Mouse (Mus musculus): ENCODE data around the gene Stau1. TPM values are rescaled to one million over a fixed set of nuclear protein-coding genes. Genes with fewer than 3 reads are reported as not detected.
A peak's percentile ranks its signal among the peaks of the same experiment; 100 is the strongest.

Stau1 gene
- polyA plus RNA-seq, 1 experiment from 2014 or later = 44.8 TPM

DNA sequence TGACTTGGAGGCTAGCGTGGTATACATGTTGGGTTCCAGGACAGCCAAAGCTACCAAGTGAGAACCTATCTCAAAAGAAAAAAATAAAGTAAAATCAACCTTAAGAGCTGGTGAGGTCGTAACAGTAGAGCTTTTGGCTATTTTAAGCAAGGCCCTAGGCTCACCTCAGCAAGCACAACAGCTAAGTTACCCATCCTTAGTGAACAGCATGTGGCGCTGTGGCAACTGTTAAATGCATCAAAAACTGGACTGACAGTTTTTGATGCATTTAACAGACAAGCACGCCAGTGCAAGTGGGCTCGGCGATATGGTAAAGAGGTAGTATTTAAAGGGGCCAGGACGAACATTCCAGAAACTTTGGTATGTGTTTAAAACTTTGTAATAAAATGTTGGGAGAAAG is 5.2 kb downstream of the Stau1 start:
- no peak for DNase-seq (ENCODE audit: low spot score)

DNA sequence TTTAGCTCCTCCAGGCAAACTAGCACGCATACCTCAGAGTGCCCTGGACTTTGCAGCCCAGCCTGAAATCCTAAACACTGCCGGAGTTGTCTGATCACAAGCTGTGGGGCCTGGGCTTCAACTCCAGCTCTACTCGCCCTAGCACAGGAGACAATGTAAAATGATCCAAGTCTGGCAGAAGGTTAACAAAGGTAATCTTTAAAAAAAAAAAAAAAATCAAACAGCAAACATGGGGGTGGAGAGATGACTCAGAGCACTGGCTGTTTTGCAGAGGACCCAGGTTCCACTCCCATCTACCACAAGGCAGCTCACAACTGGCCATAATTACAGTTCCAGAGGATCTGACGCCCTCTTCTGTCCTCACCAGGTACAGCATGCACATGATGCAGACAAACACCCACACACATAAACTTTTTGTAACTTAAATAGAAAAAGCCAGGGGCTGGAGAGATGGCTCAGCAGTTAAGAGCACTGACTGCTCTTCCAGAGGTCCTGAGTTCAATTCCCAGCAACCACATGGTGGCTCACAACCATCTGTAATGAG is 12.7 kb downstream of the Stau1 start:
- DNase-seq (ENCODE audit: low spot score) = no peak

DNA sequence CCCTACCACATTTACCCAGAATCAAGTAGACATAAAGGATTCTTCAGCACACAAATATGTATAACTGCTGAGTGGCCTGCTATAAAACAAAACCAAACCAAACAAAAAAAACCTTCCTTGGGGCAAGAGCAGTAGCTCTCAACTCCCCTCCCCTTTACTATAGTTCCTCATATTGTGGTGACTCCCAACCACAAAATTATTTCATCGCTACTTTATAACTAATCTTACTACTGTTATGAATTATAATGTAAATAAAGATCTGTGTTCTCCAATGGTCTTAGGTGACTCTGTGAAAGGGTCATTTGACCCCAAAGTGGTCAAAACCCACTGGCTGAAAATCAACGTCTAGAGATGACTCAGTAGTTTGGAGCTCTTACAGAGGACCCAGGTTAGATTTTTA is 15.9 kb downstream of the Stau1 start:
- DNase-seq (ENCODE audit: low spot score) = no peak

DNA sequence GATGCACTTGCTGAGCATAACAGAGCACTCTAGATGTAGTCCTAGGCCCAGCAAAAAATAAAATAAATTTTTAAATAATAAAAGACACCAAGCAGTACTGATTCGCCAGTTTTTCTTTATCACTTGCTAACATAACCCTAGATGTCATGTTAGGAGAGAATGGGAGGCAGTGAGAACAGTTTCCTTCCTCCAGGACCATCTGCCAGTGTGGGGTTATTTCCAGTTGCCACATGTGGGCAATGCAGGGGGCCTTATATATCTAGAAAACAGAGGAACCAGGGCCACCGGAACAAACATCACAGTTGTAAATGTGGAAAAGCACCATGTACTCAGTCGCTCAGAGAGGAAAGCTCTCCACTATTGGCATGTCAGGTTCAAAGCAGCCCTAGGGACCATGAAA is 18.6 kb downstream of the Stau1 start:
- no peak for DNase-seq (ENCODE audit: low spot score)

GRCm38 (mm10) chr2:166976356-166976755 is 19.7 kb downstream of the Stau1 start:
- DNase-seq (ENCODE audit: low spot score) = no peak

- no peak for DNase-seq (ENCODE audit: low spot score)
Observed at GRCm38 (mm10) chr2:166974177-166974872, 21.8 kb downstream of the Stau1 start.

DNA sequence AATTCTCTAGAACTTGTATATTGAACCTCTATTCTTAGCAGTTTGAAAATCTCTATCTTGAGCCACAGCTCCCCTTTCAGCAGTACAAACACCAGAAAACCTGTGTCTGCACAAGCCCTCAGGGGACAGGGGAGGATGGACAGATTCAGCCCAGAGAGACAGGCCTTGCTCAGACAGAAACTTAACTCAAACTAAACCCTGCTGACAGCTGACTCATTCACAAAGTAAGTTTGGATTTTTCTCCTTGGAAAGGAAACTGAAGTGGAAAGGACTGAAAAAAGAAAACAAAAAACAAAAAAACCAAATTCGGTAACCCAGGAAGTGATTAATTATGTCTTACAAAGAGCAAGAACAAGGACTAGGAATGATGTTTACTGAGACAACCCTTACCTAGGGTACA is 22.9 kb downstream of the Stau1 start:
- DNase-seq (ENCODE audit: low spot score) = no peak

GRCm38 (mm10) chr2:166964773-166965172 is 31.3 kb downstream of the Stau1 start:
- no peak for DNase-seq (ENCODE audit: low spot score)

DNA sequence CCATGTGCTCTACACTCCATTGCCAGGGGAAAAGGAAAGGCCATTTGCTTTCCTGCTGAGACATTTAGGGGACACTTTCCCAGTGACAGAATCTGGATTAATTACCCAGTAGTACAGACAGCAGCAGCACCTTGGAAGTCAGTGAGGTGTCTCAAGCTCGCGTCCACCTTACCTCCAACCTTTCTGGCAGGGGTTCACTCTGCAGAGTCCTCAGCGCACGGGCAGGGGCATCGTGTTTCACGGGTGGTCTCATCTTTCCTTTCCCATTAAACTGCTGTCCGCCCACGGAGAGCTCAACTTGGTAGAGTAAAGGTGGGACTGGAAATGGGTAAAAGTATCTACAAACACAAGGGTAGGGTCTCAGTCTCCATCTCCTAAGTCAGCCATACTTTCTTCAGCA is 32.8 kb downstream of the Stau1 start:
- DNase-seq (ENCODE audit: low spot score) = no peak

DNA sequence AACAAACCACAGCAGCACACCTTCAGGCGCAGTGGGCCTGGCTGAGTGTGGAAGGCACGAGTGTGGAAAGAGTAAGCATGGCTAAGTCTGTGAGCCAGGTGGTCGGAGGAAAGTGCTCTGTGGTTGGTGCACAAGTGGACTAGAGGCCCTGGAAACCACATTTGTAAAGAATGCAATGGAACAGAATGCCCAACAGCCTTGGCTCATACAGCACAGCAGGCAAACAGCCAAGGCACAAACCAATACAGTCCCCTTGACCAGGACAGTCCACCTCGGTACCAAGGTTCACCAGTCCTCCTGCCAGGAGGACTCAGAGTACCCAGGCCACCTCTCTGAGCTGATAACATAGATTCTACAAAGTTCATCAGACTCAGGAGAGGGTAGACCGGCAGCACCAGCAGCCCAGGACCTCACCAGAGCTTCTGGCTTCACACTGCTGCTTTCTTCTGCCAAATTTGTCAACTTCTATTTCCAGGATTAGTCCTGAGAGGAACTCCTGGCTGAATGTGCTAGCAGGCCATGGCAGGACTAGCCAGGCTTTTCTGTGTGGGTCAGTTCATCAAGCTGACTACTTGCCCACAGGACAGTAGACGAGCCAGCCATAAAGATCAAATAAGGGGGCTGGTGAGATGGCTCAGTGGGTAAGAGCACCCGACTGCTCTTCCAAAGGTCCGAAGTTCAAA is 35.3 kb downstream of the Stau1 start:
- no peak for DNase-seq (ENCODE audit: low spot score)

DNA sequence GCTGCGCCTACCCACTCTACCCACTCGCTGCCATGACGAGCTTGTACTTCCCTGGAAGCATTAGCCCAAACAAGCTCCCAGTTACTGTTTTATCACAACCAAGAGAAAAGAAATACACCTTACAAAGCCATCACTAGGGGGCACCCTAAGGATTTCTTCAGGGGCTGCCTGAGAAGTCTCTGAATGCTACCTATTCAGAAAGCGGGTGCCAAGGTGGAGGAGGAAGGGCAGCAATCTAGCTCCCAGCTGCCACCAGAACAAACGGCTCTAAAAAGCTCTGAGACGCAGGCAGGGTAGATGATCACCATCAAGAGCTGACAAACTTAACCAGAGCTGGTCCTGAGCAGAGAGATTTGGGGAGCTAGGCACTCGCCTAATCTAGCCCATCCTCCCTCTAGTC is 39.3 kb downstream of the Stau1 start:
- peak; percentile 77 for DNase-seq (ENCODE audit: low spot score)

DNA sequence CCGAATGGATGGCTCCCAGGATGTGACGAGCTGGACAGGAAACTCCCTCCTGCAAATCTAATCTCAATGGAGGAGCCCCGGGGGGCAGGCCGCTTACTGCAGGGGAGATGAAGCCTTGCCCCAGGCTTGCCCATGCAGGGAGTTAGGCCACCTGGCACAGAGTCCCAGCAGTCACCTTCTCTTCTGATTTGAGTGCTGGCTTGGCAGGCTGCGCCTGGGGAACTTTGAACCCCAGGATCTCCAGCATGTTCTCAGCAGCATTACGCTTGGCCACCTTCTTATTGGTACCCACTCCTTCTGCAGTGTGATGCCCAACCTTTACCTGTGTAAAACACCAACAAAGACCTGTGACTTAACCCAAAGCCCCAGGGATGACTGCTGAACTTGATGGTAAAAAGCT is 43.9 kb downstream of the Stau1 start:
- DNase-seq (ENCODE audit: low spot score) = no peak

GRCm38 (mm10) chr2:166950853-166951648 is 45.0 kb downstream of the Stau1 start:
- DNase-seq (ENCODE audit: low spot score) = no peak

- DNase-seq (ENCODE audit: low spot score) = no peak
Observed at GRCm38 (mm10) chr2:166948936-166949335, 47.2 kb downstream of the Stau1 start.

DNA sequence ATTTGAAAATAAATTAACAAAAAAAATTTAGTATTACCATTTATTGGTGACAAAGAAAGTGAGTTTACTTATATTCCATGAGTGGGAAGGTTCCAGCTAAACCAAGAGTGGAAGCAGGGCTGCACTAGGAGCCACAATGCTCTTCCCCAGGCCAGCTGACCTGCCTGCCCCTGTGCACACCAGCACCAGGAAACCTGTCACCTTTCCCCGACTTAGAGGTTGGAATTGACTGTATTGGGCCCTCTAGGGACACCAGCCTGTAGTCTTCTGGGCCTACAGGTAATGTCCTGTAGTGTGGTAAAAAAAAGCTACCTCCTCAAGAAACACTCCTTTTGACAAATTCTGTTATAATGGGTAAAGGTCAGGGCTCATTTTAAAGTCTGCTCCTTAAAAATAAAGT is 47.9 kb downstream of the Stau1 start:
- no peak for DNase-seq (ENCODE audit: low spot score)

GRCm38 (mm10) chr2:166945456-166945855 is 50.6 kb downstream of the Stau1 start:
- DNase-seq (ENCODE audit: low spot score) = peak; percentile 19

DNA sequence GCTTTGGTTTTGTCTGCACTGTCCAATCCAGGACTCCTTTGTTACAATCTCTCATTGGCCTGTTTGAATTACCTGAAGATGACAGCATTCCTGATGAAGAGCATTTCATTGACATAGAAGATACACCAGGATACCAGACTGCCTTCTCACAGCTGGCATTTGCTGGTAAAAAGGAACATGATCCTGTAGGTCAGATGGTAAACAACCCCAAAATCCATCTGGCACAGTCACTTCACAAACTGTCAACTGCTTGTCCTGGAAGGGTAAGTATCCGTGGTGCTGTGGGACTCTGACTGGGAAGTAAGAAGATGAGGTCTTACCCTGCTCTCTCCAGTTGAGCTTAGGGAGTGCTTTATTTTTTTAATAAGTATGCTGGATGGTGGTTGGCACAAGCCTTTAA is 51.8 kb downstream of the Stau1 start:
- no peak for DNase-seq (ENCODE audit: low spot score)

DNA sequence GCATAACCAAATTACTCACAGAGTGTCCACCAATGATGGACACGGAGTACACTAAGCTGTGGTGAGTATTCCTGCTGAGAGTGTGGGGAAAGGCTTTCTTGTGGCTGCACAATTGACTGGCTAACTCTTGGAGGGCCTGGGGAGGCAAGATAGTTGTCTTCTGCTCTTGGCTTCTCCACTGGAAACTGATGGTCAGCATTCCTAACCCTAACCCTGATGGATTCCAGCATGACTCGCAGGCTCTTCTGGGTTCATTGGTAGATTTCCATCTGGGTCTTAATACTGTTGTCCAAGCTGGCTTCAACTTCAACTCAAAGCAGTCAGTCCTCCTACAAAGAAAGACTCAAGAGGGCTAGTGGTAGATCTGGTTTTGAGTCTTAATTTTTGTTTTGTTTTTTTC is 53.0 kb downstream of the Stau1 start:
- no peak for DNase-seq (ENCODE audit: low spot score)

DNA sequence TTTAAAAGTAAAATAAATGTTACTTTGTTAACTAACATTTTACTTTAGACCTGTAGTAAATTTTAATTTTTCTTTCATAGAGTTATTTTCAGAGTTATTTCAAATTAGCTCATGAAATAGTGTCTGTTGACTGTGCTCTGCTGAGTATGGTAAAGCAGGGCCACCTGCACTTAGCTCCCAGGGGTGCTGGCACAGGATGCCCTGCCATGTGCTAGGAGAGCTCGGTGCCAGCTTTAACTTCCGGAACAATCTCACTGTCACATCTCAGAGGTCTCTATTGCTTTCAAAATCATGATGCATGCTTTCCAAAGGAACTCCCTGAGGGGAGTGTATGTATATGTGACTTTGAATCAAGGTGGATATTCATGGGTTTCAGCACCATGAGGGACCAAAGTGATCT is 59.9 kb downstream of the Stau1 start:
- DNase-seq (ENCODE audit: low spot score) = no peak

GRCm38 (mm10) chr2:166935582-166935981 is 60.5 kb downstream of the Stau1 start:
- DNase-seq (ENCODE audit: low spot score) = no peak

DNA sequence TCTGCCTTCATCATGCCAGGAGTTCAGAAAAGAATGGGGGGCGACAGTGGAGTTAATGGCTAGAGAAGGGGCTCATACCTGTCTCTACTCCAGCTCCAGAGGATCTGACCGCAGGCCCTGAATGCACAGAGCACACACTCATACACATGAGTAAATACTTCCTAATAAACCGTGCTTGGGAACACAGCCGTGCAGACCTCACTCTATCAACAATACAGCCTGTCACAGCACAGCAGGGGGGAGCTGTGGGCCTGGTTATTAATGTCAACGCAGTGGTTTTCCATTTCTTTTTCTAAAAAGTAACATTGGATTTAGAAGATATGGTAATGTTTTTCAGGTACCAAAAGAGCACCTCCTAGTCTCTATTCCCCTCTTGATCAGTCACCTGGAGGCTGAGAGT is 61.7 kb downstream of the Stau1 start:
- no peak for DNase-seq (ENCODE audit: low spot score)

DNA sequence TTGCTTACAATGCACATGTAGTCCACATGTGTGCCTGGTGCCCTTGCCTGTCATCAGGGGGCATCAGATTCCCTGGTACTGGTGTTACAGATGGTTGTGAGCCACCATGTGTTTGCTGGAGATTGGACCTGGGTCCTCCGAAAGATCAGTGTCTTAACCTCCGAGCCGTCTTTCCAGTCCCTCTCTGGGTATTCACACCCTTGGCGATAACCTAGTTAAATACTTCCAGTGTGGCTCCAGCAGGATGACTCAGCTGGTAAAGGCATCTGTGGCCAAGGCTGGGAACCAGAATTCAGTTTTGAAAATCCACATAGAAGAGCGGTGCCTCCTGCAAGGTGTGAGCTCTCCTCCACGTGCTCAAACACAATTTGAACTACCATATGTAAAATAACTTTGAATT is 62.2 kb downstream of the Stau1 start:
- no peak for DNase-seq (ENCODE audit: low spot score)

Measured in thymus, postnatal 0 days (tissue).